Mouse (Mus musculus): ENCODE data around the gene Srcin1.

Gene Srcin1

GRCm38 (mm10) chr11:97576136-97576906 is at the start of gene Srcin1:
Gene Srcin1, minus strand, starts transcription at chr11:97576186.
- no peak for DNase-seq (ENCODE audit: low spot score in 2 of 2)

GRCm38 (mm10) chr11:97625551-97625950 is 49.6 kb upstream of the Srcin1 start:
- DNase-seq (ENCODE audit: low spot score in 2 of 2), result no peak

- no peak for DNase-seq (ENCODE audit: low spot score in 2 of 2)
Observed at GRCm38 (mm10) chr11:97623166-97623565, 47.2 kb upstream of the Srcin1 start.

- peak in 1 of 2 experiments; percentile 75 for DNase-seq (ENCODE audit: low spot score in 2 of 2)
Observed at GRCm38 (mm10) chr11:97622440-97622839, 46.5 kb upstream of the Srcin1 start.

GRCm38 (mm10) chr11:97619391-97619795 is 43.4 kb upstream of the Srcin1 start:
- peak; percentile 65 to 67 for DNase-seq (ENCODE audit: low spot score in 2 of 2)

- DNase-seq (ENCODE audit: low spot score in 2 of 2), result no peak
Observed at GRCm38 (mm10) chr11:97618368-97618767, 42.4 kb upstream of the Srcin1 start.

- no peak for DNase-seq (ENCODE audit: low spot score in 2 of 2)
Observed at GRCm38 (mm10) chr11:97615276-97615675, 39.3 kb upstream of the Srcin1 start.

GRCm38 (mm10) chr11:97611076-97611475 is 35.1 kb upstream of the Srcin1 start:
- peak in 1 of 2 experiments; percentile 55 for DNase-seq (ENCODE audit: low spot score in 2 of 2)

- peak in 1 of 2 experiments; percentile 59 for DNase-seq (ENCODE audit: low spot score in 2 of 2)
Observed at GRCm38 (mm10) chr11:97609743-97610142, 33.8 kb upstream of the Srcin1 start.

- no peak for DNase-seq (ENCODE audit: low spot score in 2 of 2)
Observed at GRCm38 (mm10) chr11:97608933-97609332, 32.9 kb upstream of the Srcin1 start.

- no peak for DNase-seq (ENCODE audit: low spot score in 2 of 2)
Observed at GRCm38 (mm10) chr11:97607056-97607725, 31.2 kb upstream of the Srcin1 start.

- no peak for DNase-seq (ENCODE audit: low spot score in 2 of 2)
Observed at GRCm38 (mm10) chr11:97603891-97604290, 27.9 kb upstream of the Srcin1 start.

GRCm38 (mm10) chr11:97602223-97602622 is 26.2 kb upstream of the Srcin1 start:
- no peak for DNase-seq (ENCODE audit: low spot score in 2 of 2)

- no peak for DNase-seq (ENCODE audit: low spot score in 2 of 2)
Observed at GRCm38 (mm10) chr11:97599104-97599503, 23.1 kb upstream of the Srcin1 start.

GRCm38 (mm10) chr11:97597945-97598691 is 22.1 kb upstream of the Srcin1 start:
- DNase-seq (ENCODE audit: low spot score in 2 of 2), result no peak

GRCm38 (mm10) chr11:97594136-97594535 is 18.1 kb upstream of the Srcin1 start:
- DNase-seq (ENCODE audit: low spot score in 2 of 2), result no peak

- no peak for DNase-seq (ENCODE audit: low spot score in 2 of 2)
Observed at GRCm38 (mm10) chr11:97591910-97592309, 15.9 kb upstream of the Srcin1 start.

GRCm38 (mm10) chr11:97590227-97590960 is 14.4 kb upstream of the Srcin1 start:
- peak in 1 of 2 experiments; percentile 35 for DNase-seq (ENCODE audit: low spot score in 2 of 2)

- DNase-seq (ENCODE audit: low spot score in 2 of 2), result no peak
Observed at GRCm38 (mm10) chr11:97589216-97589615, 13.2 kb upstream of the Srcin1 start.

GRCm38 (mm10) chr11:97585932-97586331 is 9.9 kb upstream of the Srcin1 start:
- no peak for DNase-seq (ENCODE audit: low spot score in 2 of 2)

GRCm38 (mm10) chr11:97584476-97584875 is 8.5 kb upstream of the Srcin1 start:
- no peak for DNase-seq (ENCODE audit: low spot score in 2 of 2)

Measured in frontal cortex, postnatal 25 days (tissue).